Mouse (Mus musculus) spleen, adult 2 months (tissue): ENCODE measurements around the gene Pheta2.

ENCODE experiments used
- CTCF ChIP-seq: fragments of 200-500 bp; IDR thresholded peaks from 2 replicates; pipeline ENCODE4 v1.5.1; 2011; ENCODE audit warnings: mild to moderate bottlenecking, inconsistent platforms; ENCODE audit not compliant: insufficient read depth, insufficient read length, insufficient replicate concordance; ENCODE audit errors: extremely low read depth
- POLR2A ChIP-seq: fragments of 200-500 bp; IDR thresholded peaks from 2 replicates; pipeline ENCODE4 v1.6.1; 2011; ENCODE audit warnings: low read depth, low read length, inconsistent platforms

GRCm38 (mm10) chr15:82372446-82372845 lies 33.7 kb downstream of the Pheta2 start:
- TF ChIP-seq CTCF, result no peak
- no peak for TF ChIP-seq POLR2A
